Mouse (Mus musculus) liver, postnatal 0 days (tissue): ENCODE results near the gene Unc79.

Experiments used
- CTCF ChIP-seq: sonication (generic); IDR thresholded peaks from 2 replicates; pipeline ENCODE4 v1.5.1; 2016; ENCODE audit warnings: antibody characterized with exemption, low read depth
- EP300 ChIP-seq: IDR thresholded peaks from 2 replicates; pipeline ENCODE4 v1.6.1; 2016; ENCODE audit warnings: antibody characterized with exemption, low read depth, mild to moderate bottlenecking

DNA sequence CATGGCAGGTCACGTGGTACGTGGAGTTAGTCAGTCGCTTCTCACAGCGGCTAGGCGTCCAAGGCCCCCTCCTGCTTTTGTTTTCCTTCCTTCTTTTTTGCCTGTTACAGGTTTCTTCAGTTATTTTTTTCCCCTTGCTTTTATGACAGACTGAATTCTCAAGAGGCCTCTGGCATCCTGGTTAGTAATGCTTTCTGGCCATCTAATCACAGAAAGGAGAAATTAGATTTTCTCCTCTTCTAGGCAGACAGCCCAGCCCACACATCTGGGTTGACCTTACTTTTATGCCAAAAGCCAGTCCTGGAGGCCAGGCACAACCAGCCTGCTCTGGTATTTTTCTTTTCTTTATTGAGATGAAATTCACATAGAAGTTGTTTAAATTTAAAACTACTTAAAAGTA, 94.1 kb downstream of the Unc79 start:
- TF ChIP-seq CTCF: no peak
- no peak for TF ChIP-seq EP300
